Mouse (Mus musculus): ENCODE measurements at regions not wholly inside any gene's neighbourhood (a gene's known extent, or its start where the extent isn't known, plus 50 kb on each side); places are given as distances from the start of the nearest gene placed in this dataset.

DNA sequence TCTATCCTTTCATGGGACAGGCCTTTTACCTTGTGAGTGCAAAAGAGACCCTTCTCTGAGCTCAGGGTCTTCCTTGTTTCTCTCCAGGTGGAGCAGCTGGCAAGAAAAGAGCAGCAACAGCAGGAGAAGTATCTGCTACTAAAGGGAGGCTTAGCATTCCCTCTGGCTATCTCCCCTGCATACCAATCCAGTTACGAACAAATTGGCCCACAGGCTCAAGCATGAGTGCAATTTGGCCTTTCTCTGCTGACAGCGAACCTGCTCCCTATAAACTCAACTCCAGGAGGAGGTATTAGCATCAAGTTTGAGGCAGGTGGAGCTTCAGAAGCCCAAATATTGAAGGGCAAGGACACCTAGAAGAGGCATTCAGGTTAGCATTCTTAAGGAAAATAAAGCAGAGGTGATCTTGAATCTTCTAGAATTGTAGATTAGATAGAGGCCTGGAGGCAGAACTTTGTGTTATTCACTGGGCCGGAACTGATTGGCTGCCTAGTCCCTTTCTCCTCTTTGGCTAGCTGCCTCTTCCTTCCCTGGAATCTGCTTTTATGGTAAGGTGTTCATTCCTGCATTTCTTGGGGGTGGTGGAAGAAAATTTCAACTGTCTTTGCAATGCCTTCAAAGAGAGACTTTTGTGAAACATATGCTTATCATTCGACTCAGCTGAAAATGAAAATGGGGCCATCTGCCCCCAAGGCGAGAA is 312.0 kb upstream of the Gm15217 start:
- TF ChIP-seq POLR2A (IDR thresholded peaks at IDR 0.05; ENCODE audit: low read depth, low read length) (no peak), CTCF (IDR thresholded peaks at IDR 0.05; ENCODE audit: borderline replicate concordance, insufficient read depth, low read length) (no peak)
